Mouse (Mus musculus) heart, adult 2 months (tissue): ENCODE data around the gene Pym1.

ENCODE experiments used
- CTCF ChIP-seq: fragments of 200-600 bp; IDR thresholded peaks from 2 replicates; pipeline ENCODE4 v1.8.1; 2022; ENCODE audit warnings: antibody characterized with exemption, mild to moderate bottlenecking, moderate library complexity
- POLR2A ChIP-seq: fragments of 200-500 bp; IDR thresholded peaks from 2 replicates; pipeline ENCODE4 v1.6.1; 2011; ENCODE audit warnings: mild to moderate bottlenecking, low read depth, low read length, control low read depth; ENCODE audit not compliant: insufficient read depth

GRCm38 (mm10) chr10:128794391-128794790, 46.7 kb downstream of the Pym1 start:
- no peak for TF ChIP-seq CTCF
- no peak for TF ChIP-seq POLR2A
